Mouse (Mus musculus): ENCODE results near the gene Mtus2. TPM values are rescaled to one million over a fixed set of nuclear protein-coding genes. Genes with fewer than 3 reads are reported as not detected.

The Mtus2 gene
- polyA plus RNA-seq, 1 experiment from 2014 or later, result 11.0 TPM

GRCm38 (mm10) chr5:148012156-148012555 lies 55.0 kb downstream of the Mtus2 start:
- H3K4me1 ChIP-seq, result no peaks in the 10 kb centered on the region
- H3K4me2 ChIP-seq (replicated peaks), result no peak overlapping the region
- H3K4me3 ChIP-seq, result no peak overlapping the region
- no peaks in the 10 kb centered on the region; the same call in 1 of the 2 replicates for H3K9me3 ChIP-seq
- H3K36me3 ChIP-seq, result no peaks in the 10 kb centered on the region
- ATAC-seq (ENCODE audit: insufficient number of reproducible peaks, insufficient read depth, low FRiP score, low TSS enrichment), result no peak
- 83% methylated on average over 5 of the region's 5 CpGs for WGBS
- no peaks in the 10 kb centered on the region; the same call in 1 of the 2 replicates for H3K27me3 ChIP-seq
- H3K27ac ChIP-seq, result no peak overlapping the region
- H3K9ac ChIP-seq, result no peak overlapping the region

- Histone ChIP-seq H3K4me3 (no peak overlapping the region), H3K27ac (no peak overlapping the region), H3K4me1 (no peaks in the 10 kb centered on the region), H3K4me2 (replicated peaks) (no peak overlapping the region), H3K36me3 (no peaks in the 10 kb centered on the region), H3K9me3 (no peaks in the 10 kb centered on the region; the same call in 1 of the 2 replicates), H3K9ac (no peak overlapping the region), H3K27me3 (no peaks in the 10 kb centered on the region)
- 78% methylated on average over 6 of the region's 6 CpGs for WGBS
- ATAC-seq (ENCODE audit: insufficient number of reproducible peaks, insufficient read depth, low FRiP score, low TSS enrichment), result no peak
Measured at GRCm38 (mm10) chr5:148014133-148014854, 57.2 kb downstream of the Mtus2 start.

- 83% methylated on average over 8 of the region's 8 CpGs for WGBS
- H3K9me3 ChIP-seq, result no peaks in the 10 kb centered on the region; the same call in 1 of the 2 replicates
- ATAC-seq (ENCODE audit: insufficient number of reproducible peaks, insufficient read depth, low FRiP score, low TSS enrichment), result no peak
- H3K4me1 ChIP-seq, result no peaks in the 10 kb centered on the region
- no peak overlapping the region for H3K4me2 ChIP-seq (replicated peaks)
- no peaks in the 10 kb centered on the region for H3K36me3 ChIP-seq
- H3K27me3 ChIP-seq, result no peaks in the 10 kb centered on the region
- H3K4me3 ChIP-seq, result no peak overlapping the region
- no peak overlapping the region for H3K27ac ChIP-seq
- H3K9ac ChIP-seq, result no peak overlapping the region
Measured at GRCm38 (mm10) chr5:148015383-148015782, 58.3 kb downstream of the Mtus2 start.

DNA sequence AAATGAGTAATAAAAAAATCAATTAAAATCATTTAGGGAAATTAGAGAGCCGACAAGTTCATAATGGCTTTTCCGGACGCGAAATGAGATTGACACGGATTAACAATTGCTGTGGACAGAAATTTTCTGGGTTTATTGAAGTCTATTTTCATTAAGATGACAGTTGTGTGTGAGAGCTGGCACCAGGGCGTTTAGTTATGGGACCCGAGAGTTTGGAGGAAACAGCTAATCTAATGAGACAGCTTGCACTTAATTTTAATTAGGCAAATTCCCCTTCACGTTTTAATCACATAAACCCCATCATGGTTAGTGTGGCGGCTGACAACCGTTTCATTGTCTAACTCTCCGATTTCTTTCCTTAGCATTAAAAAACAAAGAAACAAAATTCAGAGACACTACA lies 60.3 kb downstream of the Mtus2 start:
- Histone ChIP-seq H3K36me3 (no peaks in the 10 kb centered on the region), H3K9me3 (no peaks in the 10 kb centered on the region), H3K9ac (no peak overlapping the region), H3K4me1 (no peaks in the 10 kb centered on the region), H3K27ac (no peak overlapping the region), H3K4me2 (replicated peaks) (no peak overlapping the region), H3K4me3 (no peak overlapping the region), H3K27me3 (no peaks in the 10 kb centered on the region)
- 84% methylated on average over 11 of the region's 11 CpGs for WGBS
- no peak for ATAC-seq (ENCODE audit: insufficient number of reproducible peaks, insufficient read depth, low FRiP score, low TSS enrichment)

- no peaks in the 10 kb centered on the region for H3K27me3 ChIP-seq
- no peak for ATAC-seq (ENCODE audit: insufficient number of reproducible peaks, insufficient read depth, low FRiP score, low TSS enrichment)
- no peak overlapping the region for H3K9ac ChIP-seq
- WGBS, result 88% methylated on average over 4 of the region's 4 CpGs
- H3K36me3 ChIP-seq, result no peaks in the 10 kb centered on the region
- no peaks in the 10 kb centered on the region for H3K4me1 ChIP-seq
- no peak overlapping the region for H3K27ac ChIP-seq
- no peak overlapping the region for H3K4me2 ChIP-seq (replicated peaks)
- no peak overlapping the region for H3K4me3 ChIP-seq
- H3K9me3 ChIP-seq, result no peaks in the 10 kb centered on the region
Measured at GRCm38 (mm10) chr5:148022784-148023183, 65.7 kb downstream of the Mtus2 start.

GRCm38 (mm10) chr5:148026401-148027349 lies 69.6 kb downstream of the Mtus2 start:
- ATAC-seq (ENCODE audit: insufficient number of reproducible peaks, insufficient read depth, low FRiP score, low TSS enrichment), result no peak
- Histone ChIP-seq H3K4me1 (no peaks in the 10 kb centered on the region), H3K27ac (no peak overlapping the region), H3K36me3 (no peaks in the 10 kb centered on the region), H3K9me3 (no peaks in the 10 kb centered on the region), H3K27me3 (no peaks in the 10 kb centered on the region), H3K4me3 (no peak overlapping the region), H3K9ac (no peak overlapping the region), H3K4me2 (replicated peaks) (no peak overlapping the region)
- WGBS, result 61% methylated on average over 26 of the region's 26 CpGs

DNA sequence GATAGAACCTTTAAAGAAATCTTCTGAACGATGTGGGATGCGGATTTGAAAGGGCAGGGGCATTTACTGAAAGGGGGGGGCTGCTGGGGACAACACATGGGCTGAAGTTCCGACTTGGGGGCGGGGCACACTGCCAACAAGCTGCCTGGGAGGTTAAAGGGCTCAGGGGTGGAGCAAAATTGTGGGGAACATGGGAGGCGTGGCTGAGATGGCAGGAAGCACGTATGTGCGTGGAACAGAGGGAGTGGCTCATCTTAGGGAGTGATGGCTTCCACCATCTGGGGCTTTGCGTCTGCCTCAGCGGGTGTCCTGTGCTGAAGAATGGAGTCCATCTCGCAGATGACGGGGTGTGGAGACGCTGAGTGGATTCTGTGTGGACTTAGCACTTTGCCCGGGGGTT lies 70.9 kb downstream of the Mtus2 start:
- no peaks in the 10 kb centered on the region for H3K36me3 ChIP-seq
- H3K9me3 ChIP-seq, result no peaks in the 10 kb centered on the region
- no peaks in the 10 kb centered on the region for H3K27me3 ChIP-seq
- no peaks in the 10 kb centered on the region for H3K4me1 ChIP-seq
- H3K27ac ChIP-seq, result no peak overlapping the region
- WGBS, result 79% methylated on average over 13 of the region's 13 CpGs
- no peak overlapping the region for H3K9ac ChIP-seq
- no peak for ATAC-seq (ENCODE audit: insufficient number of reproducible peaks, insufficient read depth, low FRiP score, low TSS enrichment)
- no peak overlapping the region for H3K4me2 ChIP-seq (replicated peaks)
- H3K4me3 ChIP-seq, result no peak overlapping the region

DNA sequence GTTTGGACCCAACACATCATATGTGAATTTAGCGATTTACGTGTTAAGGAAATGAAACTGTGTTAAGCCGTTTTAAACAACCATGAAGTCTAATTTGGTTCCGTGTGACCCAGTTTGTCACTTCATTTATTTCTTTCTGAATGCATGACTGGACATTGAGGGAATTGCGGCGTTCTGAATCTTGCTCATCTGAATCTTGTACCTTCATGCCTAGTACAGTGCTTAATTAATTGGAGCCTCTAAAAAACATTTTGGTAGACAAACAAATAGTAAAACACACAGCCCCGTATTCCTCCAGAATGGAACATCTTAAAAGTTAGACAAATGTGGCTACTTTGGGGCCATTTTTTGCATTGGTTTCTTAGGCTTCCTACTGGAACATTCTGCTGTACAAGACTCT lies 84.5 kb downstream of the Mtus2 start:
- WGBS, result 93% methylated on average over 7 of the region's 7 CpGs
- no peak overlapping the region for H3K9ac ChIP-seq
- no peak overlapping the region for H3K4me3 ChIP-seq
- H3K36me3 ChIP-seq, result no peaks in the 10 kb centered on the region
- no peak for ATAC-seq (ENCODE audit: insufficient number of reproducible peaks, insufficient read depth, low FRiP score, low TSS enrichment)
- no peak overlapping the region for H3K27ac ChIP-seq
- H3K4me2 ChIP-seq (replicated peaks), result no peak overlapping the region
- peaks cover 6% of the 10 kb centered on the region; the same call in 1 of the 2 replicates for H3K9me3 ChIP-seq
- no peaks in the 10 kb centered on the region for H3K4me1 ChIP-seq
- no peaks in the 10 kb centered on the region for H3K27me3 ChIP-seq

DNA sequence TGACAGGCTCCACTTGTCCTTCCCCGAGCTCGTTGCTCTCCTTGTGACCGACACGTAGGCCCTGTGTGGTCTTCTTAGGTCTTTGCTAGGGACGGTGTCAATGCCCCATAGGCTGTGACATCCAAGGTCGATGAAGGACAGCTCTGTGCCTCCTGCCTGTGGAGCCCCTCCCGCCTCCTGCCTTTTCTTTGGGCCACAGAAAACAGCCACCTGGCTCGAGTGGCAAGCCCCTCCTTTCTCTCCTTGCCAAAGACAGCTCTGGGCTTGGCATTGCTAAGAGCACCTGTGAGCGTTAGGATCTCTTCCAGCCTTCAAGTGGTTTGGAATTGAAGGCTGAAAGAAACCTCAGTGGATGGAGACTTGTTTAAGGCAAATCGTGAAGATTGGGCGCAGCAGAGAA lies 91.1 kb downstream of the Mtus2 start:
- Histone ChIP-seq H3K4me3 (no peak overlapping the region), H3K9ac (no peak overlapping the region), H3K9me3 (peaks cover 6% of the 10 kb centered on the region; the same call in 1 of the 2 replicates), H3K36me3 (no peaks in the 10 kb centered on the region), H3K4me2 (replicated peaks) (no peak overlapping the region), H3K4me1 (no peaks in the 10 kb centered on the region), H3K27me3 (no peaks in the 10 kb centered on the region), H3K27ac (no peak overlapping the region)
- WGBS, result 78% methylated on average over 11 of the region's 11 CpGs
- ATAC-seq (ENCODE audit: insufficient number of reproducible peaks, insufficient read depth, low FRiP score, low TSS enrichment), result no peak

DNA sequence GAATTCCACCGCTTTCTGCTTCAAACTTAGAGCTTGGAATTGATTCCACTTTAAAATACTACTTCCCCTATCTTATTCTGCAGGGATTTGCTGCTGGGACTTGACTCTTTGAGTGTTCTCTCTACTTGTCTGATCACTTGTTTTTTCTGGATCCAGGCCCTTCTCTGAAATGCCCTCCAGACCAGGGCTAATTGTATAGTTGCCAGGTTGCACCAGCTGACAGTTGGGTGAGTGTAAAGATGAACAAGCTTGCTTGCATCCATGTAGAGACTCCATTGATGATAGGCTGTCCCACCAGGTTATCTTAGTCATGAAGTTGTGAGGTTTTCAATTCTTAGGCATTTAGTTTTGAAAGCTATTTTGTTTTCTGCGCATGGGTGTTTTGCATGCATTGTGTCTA lies 92.2 kb downstream of the Mtus2 start:
- Histone ChIP-seq H3K9ac (no peak overlapping the region), H3K4me1 (no peaks in the 10 kb centered on the region), H3K27ac (no peak overlapping the region), H3K4me3 (no peak overlapping the region), H3K36me3 (no peaks in the 10 kb centered on the region), H3K27me3 (no peaks in the 10 kb centered on the region), H3K9me3 (no peaks in the 10 kb centered on the region), H3K4me2 (replicated peaks) (no peak overlapping the region)
- WGBS, result 92% methylated on average over 2 of the region's 2 CpGs
- ATAC-seq (ENCODE audit: insufficient number of reproducible peaks, insufficient read depth, low FRiP score, low TSS enrichment), result no peak

GRCm38 (mm10) chr5:148052846-148053608 lies 95.9 kb downstream of the Mtus2 start:
- no peaks in the 10 kb centered on the region for H3K27me3 ChIP-seq
- no peak overlapping the region for H3K4me2 ChIP-seq (replicated peaks)
- no peak overlapping the region for H3K9ac ChIP-seq
- no peaks in the 10 kb centered on the region for H3K9me3 ChIP-seq
- WGBS, result 78% methylated on average over 13 of the region's 13 CpGs
- no peak overlapping the region for H3K4me3 ChIP-seq
- H3K4me1 ChIP-seq, result no peaks in the 10 kb centered on the region
- ATAC-seq (ENCODE audit: insufficient number of reproducible peaks, insufficient read depth, low FRiP score, low TSS enrichment), result no peak
- no peak overlapping the region for H3K27ac ChIP-seq
- no peaks in the 10 kb centered on the region for H3K36me3 ChIP-seq

Measured in embryonic facial prominence, embryonic 12.5 days (tissue).